Comparison of ENCODE assay signal across 9 mouse cellular contexts in the genomic region with DNA sequence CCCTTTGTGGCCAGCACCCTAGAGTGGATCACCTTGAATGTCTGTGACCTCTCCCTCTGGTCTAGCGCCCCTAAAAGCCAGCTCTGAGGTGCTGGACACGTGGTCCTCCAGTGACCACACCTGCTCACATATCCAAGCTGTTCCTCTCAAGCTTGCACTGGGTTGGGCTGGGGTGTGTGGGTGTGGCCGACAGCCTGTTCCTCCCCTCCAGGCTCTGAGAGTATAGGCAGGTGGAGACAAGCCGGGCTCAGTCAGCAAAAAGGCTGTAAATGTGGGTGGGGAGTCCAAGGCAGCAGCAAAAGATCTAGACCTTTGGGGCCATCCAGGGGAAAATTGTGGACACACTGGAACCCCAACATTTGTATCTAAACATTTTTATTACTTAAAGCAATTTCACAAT. TPM values are rescaled to one million over a fixed set of nuclear protein-coding genes. Genes with fewer than 3 reads are reported as not detected.
DNase-seq lines count a peak whose midpoint lies in the region; ATAC-seq and TF ChIP-seq lines count a peak whose summit lies in the region.
"Had no signal": no experiment of that assay in that cellular context is flagged by ENCODE, and none has a peak within 500 bp of the region (broad histone marks: within the 10 kb centered on the region; RNA-seq: fewer than 3 reads in every experiment).

No protein-coding gene starts in this region.

- TF ChIP-seq CTCF in ES-Bruce4 (IDR thresholded peaks at IDR 0.05; ENCODE audit: low read depth, low read length) = no peak

- no peak overlapping the region for H3K9ac ChIP-seq in ES-Bruce4 (ENCODE audit: low read depth, poor library complexity, severe bottlenecking)
- H3K9ac ChIP-seq: forebrain, embryonic 13.5 days; midbrain, embryonic 13.5 days had no signal

- H3K9me3 ChIP-seq in ES-Bruce4 (replicated peaks; ENCODE audit: control insufficient read depth, insufficient read depth, low read length, poor library complexity, severe bottlenecking) = no peaks in the 10 kb centered on the region
- H3K9me3 ChIP-seq: forebrain, embryonic 13.5 days; midbrain, embryonic 13.5 days had no signal

- peak; percentile 29 to 40; a peak in 1 of 4 replicates for ATAC-seq in hematopoietic stem cell, adult 5-6 weeks (replicated peaks in 1 of 2; ENCODE audit: insufficient read depth in 1 of 2, low FRiP score in 2 of 2, low TSS enrichment in 1 of 2, low read depth in 1 of 2, poor library complexity in 2 of 2, severe bottlenecking in 2 of 2)
- ATAC-seq: forebrain, embryonic 13.5 days; midbrain, embryonic 13.5 days had no signal

- no peak overlapping the region for H3K4me3 ChIP-seq in ES-Bruce4 (ENCODE audit: low read depth, low read length)
- H3K4me3 ChIP-seq: forebrain, embryonic 13.5 days; midbrain, embryonic 13.5 days had no signal

- DNase-seq in 3T3-L1 (ENCODE audit: low read depth, low spot score) = peak; percentile 58
- peak; percentile 67 for DNase-seq in lung, postnatal 36 days
- DNase-seq in cerebellum, postnatal 36 days = no peak
- no peak for DNase-seq in frontal cortex, postnatal 14 days (ENCODE audit: low spot score in 2 of 2)
- DNase-seq in embryo, embryonic 10.5 days (ENCODE audit: low spot score) = no peak

- peaks cover 11% of the 10 kb centered on the region for H3K4me1 ChIP-seq in ES-Bruce4 (ENCODE audit: control insufficient read depth, insufficient read depth, low read length)

- peak overlapping the region; percentile 86 for H3K27ac ChIP-seq in ES-Bruce4 (ENCODE audit: insufficient read depth, low read length)
- H3K27ac ChIP-seq: forebrain, embryonic 13.5 days; midbrain, embryonic 13.5 days had no signal

- TF ChIP-seq EP300 in ES-Bruce4 (IDR thresholded peaks at IDR 0.05; ENCODE audit: insufficient read depth, low read depth, low read length) = peak; percentile 65; the same call in 1 of the 2 replicates

- no peaks in the 10 kb centered on the region for H3K36me3 ChIP-seq in ES-Bruce4 (ENCODE audit: control insufficient read depth, insufficient read depth, low read length, poor library complexity, severe bottlenecking)
- H3K36me3 ChIP-seq: midbrain, embryonic 13.5 days had no signal

- H3K27me3 ChIP-seq in ES-Bruce4 (ENCODE audit: control insufficient read depth, insufficient read depth, low read length, poor library complexity, severe bottlenecking) = no peaks in the 10 kb centered on the region

- TF ChIP-seq POLR2A in ES-Bruce4 (IDR thresholded peaks at IDR 0.05; ENCODE audit: insufficient read depth, low read length) = no peak

RNA-seq across cellular contexts. Expression of a gene that starts 4.6 kb away (rescaled TPM):
- 2.1 and 2.3 TPM in 2 replicates for polyA plus RNA-seq in ES-Bruce4 (2011; ENCODE audit: insufficient read depth, insufficient read length, low read depth, missing spikeins)
- 0.94 TPM in 1 of 2 replicates, not detected in the other for total RNA-seq in hematopoietic stem cell, adult 5-6 weeks (2017)

RNA-seq across cellular contexts. Expression of a gene that starts 45.3 kb away (rescaled TPM):
- polyA plus RNA-seq in ES-Bruce4 (2011; ENCODE audit: insufficient read depth, insufficient read length, low read depth, missing spikeins) = not detected in 2 replicates
- total RNA-seq in hematopoietic stem cell, adult 5-6 weeks (2017) = 1.9 and 2.3 TPM in 2 replicates

Comparison
In these comparisons a context has a peak if more than half of its experiments do, and no peak if none do; other contexts are left out.
1. DNase-seq: peak in 3T3-L1 (single experiment) and lung, postnatal 36 days (single experiment); none in cerebellum, postnatal 36 days (0 of 2), frontal cortex, postnatal 14 days (0 of 2) and embryo, embryonic 10.5 days (single experiment).